Mouse (Mus musculus): ENCODE measurements around the gene Itga10. TPM values are rescaled to one million over a fixed set of nuclear protein-coding genes. Genes with fewer than 3 reads are reported as not detected.

Itga10 gene
- polyA plus RNA-seq, 1 experiment: 1.00 TPM

DNA sequence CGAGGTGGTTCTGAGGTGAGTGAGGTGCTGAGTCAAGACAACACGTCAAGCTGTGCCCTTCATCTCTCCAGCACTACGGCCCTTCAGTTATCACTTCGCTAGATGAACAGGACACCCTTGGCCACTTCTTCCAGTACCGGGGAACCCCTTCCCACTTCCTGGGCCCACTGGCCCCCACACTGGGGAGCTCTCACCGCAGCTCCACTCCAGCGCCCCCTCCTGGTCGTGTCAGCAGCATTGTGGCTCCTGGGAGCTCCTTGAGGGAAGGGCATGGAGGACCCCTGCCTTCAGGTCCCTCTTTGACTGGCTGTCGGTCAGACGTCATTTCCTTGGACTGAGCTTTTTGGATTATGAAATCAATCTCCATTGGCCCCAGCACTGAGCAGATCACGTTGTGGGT lies 59.4 kb downstream of the Itga10 start:
- Histone ChIP-seq H3K27ac (ENCODE audit: control insufficient read depth, insufficient read depth, low read depth, low read length, poor library complexity) (no peak overlapping the region), H3K4me1 (ENCODE audit: control insufficient read depth, insufficient read depth, low read length) (no peaks in the 10 kb centered on the region), H3K4me3 (replicated peaks; ENCODE audit: control insufficient read depth, low read depth, low read length) (no peak overlapping the region)
- TF ChIP-seq POLR2A (IDR thresholded peaks at IDR 0.05; ENCODE audit: borderline replicate concordance, control insufficient read depth, low read depth, low read length): no peak
- peak; percentile 42; the same call in 1 of the 2 replicates for TF ChIP-seq CTCF (IDR thresholded peaks at IDR 0.05; ENCODE audit: control insufficient read depth, insufficient read depth, low read length)
- WGBS: 72% methylated on average over 11 of the region's 11 CpGs

DNA sequence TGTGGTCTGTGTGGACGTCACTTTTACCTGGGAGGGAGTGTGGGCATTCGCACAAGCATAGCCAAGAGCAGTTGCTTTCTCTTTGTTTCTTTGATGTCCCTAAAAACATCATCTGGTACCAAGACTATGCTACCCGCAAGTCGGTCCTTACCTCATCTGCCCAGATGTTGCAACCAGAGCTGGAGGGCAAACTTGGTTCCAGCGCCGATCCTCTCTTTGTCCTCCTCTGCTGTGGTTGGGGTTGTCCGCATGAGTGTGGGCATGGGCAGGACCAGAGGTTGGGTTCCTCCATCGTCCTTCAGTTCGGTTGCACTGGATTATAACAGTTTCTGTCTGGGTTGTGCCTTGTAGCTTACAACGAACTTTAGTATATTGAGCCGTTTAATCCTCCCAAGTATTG lies 60.8 kb downstream of the Itga10 start:
- 79% methylated on average over 11 of the region's 11 CpGs for WGBS
- Histone ChIP-seq H3K4me3 (replicated peaks; ENCODE audit: control insufficient read depth, low read depth, low read length) (no peak overlapping the region), H3K27ac (ENCODE audit: control insufficient read depth, insufficient read depth, low read depth, low read length, poor library complexity) (no peak overlapping the region), H3K4me1 (ENCODE audit: control insufficient read depth, insufficient read depth, low read length) (no peaks in the 10 kb centered on the region)
- TF ChIP-seq POLR2A (IDR thresholded peaks at IDR 0.05; ENCODE audit: borderline replicate concordance, control insufficient read depth, low read depth, low read length) (no peak), CTCF (IDR thresholded peaks at IDR 0.05; ENCODE audit: control insufficient read depth, insufficient read depth, low read length) (no peak)

- Histone ChIP-seq H3K4me3 (replicated peaks; ENCODE audit: control insufficient read depth, low read depth, low read length) (no peak overlapping the region), H3K27ac (ENCODE audit: control insufficient read depth, insufficient read depth, low read depth, low read length, poor library complexity) (no peak overlapping the region), H3K4me1 (ENCODE audit: control insufficient read depth, insufficient read depth, low read length) (no peaks in the 10 kb centered on the region)
- TF ChIP-seq CTCF (IDR thresholded peaks at IDR 0.05; ENCODE audit: control insufficient read depth, insufficient read depth, low read length) (no peak), POLR2A (IDR thresholded peaks at IDR 0.05; ENCODE audit: borderline replicate concordance, control insufficient read depth, low read depth, low read length) (no peak)
- 73% methylated on average over 7 of the region's 7 CpGs for WGBS
Measured at GRCm38 (mm10) chr3:96706984-96707383, 61.6 kb downstream of the Itga10 start.

DNA sequence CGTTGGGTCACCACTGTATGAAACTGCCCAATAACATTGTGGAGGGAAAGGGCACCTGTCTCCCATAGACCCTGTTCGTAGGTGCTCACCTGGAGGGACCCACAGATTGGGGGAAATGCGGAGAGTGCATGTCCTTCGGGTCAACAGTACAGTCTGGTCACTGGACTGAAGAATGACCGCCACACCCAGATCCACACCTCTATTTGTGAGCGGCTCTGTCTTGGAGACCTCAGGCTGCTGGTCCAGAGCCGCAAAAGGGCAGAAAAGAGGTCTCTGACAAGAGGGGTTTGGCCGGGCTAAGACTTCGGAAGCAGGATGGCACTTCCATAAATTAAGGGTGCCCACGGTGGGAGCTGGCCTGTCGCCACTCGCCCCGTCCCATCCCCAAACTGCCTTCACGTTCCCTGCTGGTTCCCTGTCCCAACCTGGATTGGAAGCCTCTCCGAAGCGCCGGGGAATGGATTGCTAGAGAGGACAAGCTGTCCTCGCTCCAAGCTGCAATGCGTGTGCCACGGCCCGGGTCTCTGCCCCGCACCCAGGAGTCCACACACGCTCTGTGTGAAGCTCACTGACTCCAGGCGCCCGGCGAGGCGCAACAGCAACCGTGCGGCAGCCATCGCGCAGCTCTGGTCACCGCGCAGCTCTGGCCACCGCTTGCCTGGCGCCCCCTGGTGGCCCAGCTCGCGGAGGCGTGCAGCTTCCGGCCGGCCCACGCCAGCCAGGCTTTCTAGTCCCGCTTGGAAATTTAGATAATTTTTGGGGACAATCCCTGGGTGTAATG lies 62.7 kb downstream of the Itga10 start, which contains the start of gene Nudt17:
Gene Nudt17 (minus strand): TSS at position 660 of the 781 bp plus-strand sequence.
- 6% methylated on average over 42 of the region's 42 CpGs for WGBS
- TF ChIP-seq POLR2A (IDR thresholded peaks at IDR 0.05; ENCODE audit: borderline replicate concordance, control insufficient read depth, low read depth, low read length): no peak
- peak; percentile 86 for TF ChIP-seq CTCF (IDR thresholded peaks at IDR 0.05; ENCODE audit: control insufficient read depth, insufficient read depth, low read length)
- Histone ChIP-seq H3K4me3 (replicated peaks; ENCODE audit: control insufficient read depth, low read depth, low read length) (peak within 1 kb of the TSS; percentile 41), H3K4me1 (ENCODE audit: control insufficient read depth, insufficient read depth, low read length) (no peaks in the 10 kb centered on the region), H3K27ac (ENCODE audit: control insufficient read depth, insufficient read depth, low read depth, low read length, poor library complexity) (no peak within 1 kb of the TSS)

DNA sequence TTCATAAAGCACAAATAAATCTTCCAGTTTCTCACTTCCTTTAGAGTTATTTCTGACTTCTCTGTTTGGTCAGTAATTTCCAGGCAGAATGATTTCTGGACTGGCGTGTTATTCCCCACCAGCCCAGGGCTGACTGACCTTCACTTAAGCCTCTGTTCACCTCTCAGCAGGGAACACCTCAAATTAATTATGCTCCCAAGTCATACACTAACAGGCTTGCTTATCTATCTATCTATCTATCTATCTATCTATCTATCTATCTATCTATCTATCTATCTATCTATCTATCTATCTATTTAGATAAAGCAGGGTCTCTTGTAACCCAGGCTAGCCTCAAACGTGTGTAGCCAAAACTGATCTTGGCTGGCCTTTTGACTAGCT lies 63.3 kb downstream of the Itga10 start:
- H3K4me1 ChIP-seq (ENCODE audit: control insufficient read depth, insufficient read depth, low read length): no peaks in the 10 kb centered on the region
- no peak overlapping the region for H3K4me3 ChIP-seq (replicated peaks; ENCODE audit: control insufficient read depth, low read depth, low read length)
- TF ChIP-seq CTCF (IDR thresholded peaks at IDR 0.05; ENCODE audit: control insufficient read depth, insufficient read depth, low read length) (no peak), POLR2A (IDR thresholded peaks at IDR 0.05; ENCODE audit: borderline replicate concordance, control insufficient read depth, low read depth, low read length) (no peak)
- no peak overlapping the region for H3K27ac ChIP-seq (ENCODE audit: control insufficient read depth, insufficient read depth, low read depth, low read length, poor library complexity)
- 57% methylated on average over 2 of the region's 2 CpGs for WGBS

Other genes starting within 250 kb of the Itga10 start
- not detected in 2 replicates for gene BC107364, start 193.3 kb upstream of the Itga10 start, polyA plus RNA-seq (2011; ENCODE audit: insufficient read depth, insufficient read length, low replicate concordance, missing spikeins)
- 0.75 TPM in 1 of 2 replicates, not detected in the other for gene Hfe2, start 120.4 kb upstream of the Itga10 start, polyA plus RNA-seq (2011; ENCODE audit: insufficient read depth, insufficient read length, low replicate concordance, missing spikeins)
- 104 and 163 TPM in 2 replicates for gene Txnip, start 87.6 kb upstream of the Itga10 start, polyA plus RNA-seq (2011; ENCODE audit: insufficient read depth, insufficient read length, low replicate concordance, missing spikeins)
- gene Gm16253, start 68.6 kb upstream of the Itga10 start, polyA plus RNA-seq (2011; ENCODE audit: insufficient read depth, insufficient read length, low replicate concordance, missing spikeins): not detected in 2 replicates
- gene Polr3gl, start 51.4 kb upstream of the Itga10 start, polyA plus RNA-seq (2011; ENCODE audit: insufficient read depth, insufficient read length, low replicate concordance, missing spikeins): 61.0 and 72.3 TPM in 2 replicates
- not detected in 2 replicates for gene Ankrd34a, start 48.9 kb upstream of the Itga10 start, polyA plus RNA-seq (2011; ENCODE audit: insufficient read depth, insufficient read length, low replicate concordance, missing spikeins)
- 3.3 and 5.7 TPM in 2 replicates for gene Lix1l, start 44.4 kb upstream of the Itga10 start, polyA plus RNA-seq (2011; ENCODE audit: insufficient read depth, insufficient read length, low replicate concordance, missing spikeins)
- 154 and 168 TPM in 2 replicates for gene Rbm8a, start 15.7 kb upstream of the Itga10 start, polyA plus RNA-seq (2011; ENCODE audit: insufficient read depth, insufficient read length, low replicate concordance, missing spikeins)
- 11.4 and 14.9 TPM in 2 replicates for gene Pex11b, start 10.2 kb upstream of the Itga10 start, polyA plus RNA-seq (2011; ENCODE audit: insufficient read depth, insufficient read length, low replicate concordance, missing spikeins)
- gene Gm42957, start 10.1 kb upstream of the Itga10 start, polyA plus RNA-seq (2011; ENCODE audit: insufficient read depth, insufficient read length, low replicate concordance, missing spikeins): not detected in 2 replicates
- 5.4 and 15.5 TPM in 2 replicates for gene Ankrd35, start 24.5 kb downstream of the Itga10 start, polyA plus RNA-seq (2011; ENCODE audit: insufficient read depth, insufficient read length, low replicate concordance, missing spikeins)
- gene Pias3, start 50.8 kb downstream of the Itga10 start, polyA plus RNA-seq (2011; ENCODE audit: insufficient read depth, insufficient read length, low replicate concordance, missing spikeins): 22.0 and 34.9 TPM in 2 replicates
- gene Nudt17, start 63.0 kb downstream of the Itga10 start, polyA plus RNA-seq (2011; ENCODE audit: insufficient read depth, insufficient read length, low replicate concordance, missing spikeins): 1.4 TPM in 1 of 2 replicates, not detected in the other
- 19.6 and 26.5 TPM in 2 replicates for gene Polr3c, start 82.0 kb downstream of the Itga10 start, polyA plus RNA-seq (2011; ENCODE audit: insufficient read depth, insufficient read length, low replicate concordance, missing spikeins)
- gene Rnf115, start 82.1 kb downstream of the Itga10 start, polyA plus RNA-seq (2011; ENCODE audit: insufficient read depth, insufficient read length, low replicate concordance, missing spikeins): 12.2 and 17.2 TPM in 2 replicates
- 8.2 and 8.6 TPM in 2 replicates for gene Pdzk1, start 183.7 kb downstream of the Itga10 start, polyA plus RNA-seq (2011; ENCODE audit: insufficient read depth, insufficient read length, low replicate concordance, missing spikeins)
- gene Cd160, start 183.8 kb downstream of the Itga10 start, polyA plus RNA-seq (2011; ENCODE audit: insufficient read depth, insufficient read length, low replicate concordance, missing spikeins): 0.88 TPM in 1 of 2 replicates, not detected in the other

Data from bone marrow, adult 2 months (tissue).